21 mouse cellular contexts compared by ENCODE assay signal in the genomic region with DNA sequence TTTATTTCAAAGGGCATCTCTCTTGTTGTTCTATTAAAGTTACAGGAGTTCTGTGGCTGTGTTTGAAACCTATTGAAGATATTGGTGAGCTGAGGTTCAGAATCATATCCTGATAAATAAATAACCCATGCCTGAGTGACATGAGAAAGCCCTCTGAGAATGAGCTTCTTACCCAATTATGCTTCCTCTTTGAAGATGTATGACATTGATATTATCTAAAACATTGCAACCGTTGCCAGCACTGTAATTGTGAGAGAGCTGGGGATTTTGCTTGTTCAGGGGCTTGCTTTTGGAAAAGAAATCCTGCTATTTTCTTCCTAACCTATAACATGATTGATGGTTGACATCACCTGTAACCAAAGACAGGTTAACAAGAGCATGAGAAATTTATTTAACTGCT.
"Had no signal": no experiment of that assay in that cellular context is flagged by ENCODE, and none has a peak within 500 bp of the region (broad histone marks: within the 10 kb centered on the region; RNA-seq: fewer than 3 reads in every experiment).

No protein-coding gene starts in this region.

- H3K4me2 ChIP-seq: kidney, embryonic 15.5 days; limb, embryonic 12.5 days; limb, embryonic 15.5 days; liver, embryonic 11.5 days; lung, embryonic 14.5 days; midbrain, embryonic 11.5 days; midbrain, embryonic 15.5 days; neural tube, embryonic 13.5 days; stomach, embryonic 15.5 days had no signal

- H3K27me3 ChIP-seq: kidney, embryonic 15.5 days; limb, embryonic 12.5 days; limb, embryonic 15.5 days; midbrain, embryonic 15.5 days; neural tube, embryonic 13.5 days; stomach, embryonic 15.5 days had no signal

- H3K9me3 ChIP-seq: kidney, embryonic 15.5 days; limb, embryonic 12.5 days; limb, embryonic 15.5 days; midbrain, embryonic 15.5 days; neural tube, embryonic 13.5 days; stomach, embryonic 15.5 days had no signal

- H3K27ac ChIP-seq: kidney, embryonic 15.5 days; limb, embryonic 12.5 days; limb, embryonic 15.5 days; liver, embryonic 14.5 days; midbrain, embryonic 15.5 days; neural tube, embryonic 13.5 days; stomach, embryonic 15.5 days had no signal

- H3K36me3 ChIP-seq: kidney, embryonic 15.5 days; limb, embryonic 12.5 days; limb, embryonic 15.5 days; midbrain, embryonic 15.5 days; neural tube, embryonic 13.5 days; stomach, embryonic 15.5 days had no signal

- H3K4me1 ChIP-seq: kidney, embryonic 15.5 days; limb, embryonic 12.5 days; limb, embryonic 15.5 days; midbrain, embryonic 15.5 days; neural tube, embryonic 13.5 days; stomach, embryonic 15.5 days had no signal

- H3K4me3 ChIP-seq: kidney, embryonic 15.5 days; limb, embryonic 12.5 days; limb, embryonic 15.5 days; midbrain, embryonic 15.5 days; neural tube, embryonic 13.5 days; stomach, embryonic 15.5 days had no signal

- ATAC-seq: liver, postnatal 0 days; lung, postnatal 0 days; midbrain, embryonic 15.5 days had no signal

- H3K9ac ChIP-seq: kidney, embryonic 15.5 days; limb, embryonic 12.5 days; limb, embryonic 15.5 days; liver, embryonic 14.5 days; liver, postnatal 0 days; lung, embryonic 14.5 days; midbrain, embryonic 15.5 days; neural tube, embryonic 13.5 days; stomach, embryonic 15.5 days had no signal

- DNase-seq: kidney, adult 2 months; kidney, postnatal 10 days; kidney, postnatal 36 days; left cerebral cortex, postnatal 4 days; liver, postnatal 0 days; lung, embryonic 14.5 days; lung, postnatal 36 days; retina, postnatal 1 day; right cerebral cortex, postnatal 25 days; spleen, adult 18-20 months; thymus, postnatal 25 days had no signal
